Mouse (Mus musculus): ENCODE measurements around the gene Rsl1. TPM values are rescaled to one million over a fixed set of nuclear protein-coding genes. Genes with fewer than 3 reads are reported as not detected.

The Rsl1 gene
- polyA plus RNA-seq, 1 experiment from 2014 or later, result 4.5 TPM

GRCm38 (mm10) chr13:67214015-67214607 lies 41.1 kb downstream of the Rsl1 start:
- DNase-seq (ENCODE audit: low spot score), result peak; percentile 5
- H3K4me1 ChIP-seq (replicated peaks; ENCODE audit: control insufficient read depth, insufficient read depth, low read length), result no peaks in the 10 kb centered on the region
- no peak overlapping the region for H3K9ac ChIP-seq (ENCODE audit: low read depth, low read length)
- no peak overlapping the region for H3K27ac ChIP-seq (ENCODE audit: low read depth, low read length)
- no peak for ATAC-seq (ENCODE audit: low FRiP score)
- H3K4me2 ChIP-seq (replicated peaks; ENCODE audit: low read depth, low read length), result no peak overlapping the region
- no peaks in the 10 kb centered on the region for H3K27me3 ChIP-seq (ENCODE audit: control insufficient read depth, insufficient read depth, low read length)
- H3K36me3 ChIP-seq (ENCODE audit: control insufficient read depth, insufficient read depth, low read length), result no peaks in the 10 kb centered on the region
- H3K9me3 ChIP-seq (ENCODE audit: control insufficient read depth, low read length), result no peaks in the 10 kb centered on the region
- WGBS, result 62% methylated on average over 4 of the region's 4 CpGs
- H3K4me3 ChIP-seq (ENCODE audit: low read depth, low read length), result no peak overlapping the region

Other genes with a start within 250 kb of the Rsl1 start
- gene Zfp712, start 112.0 kb upstream of the Rsl1 start, polyA plus RNA-seq (2014; fragmentation: Nextera tagmentation; extraction: Ambion mirVana), result 5.8 TPM in 2 replicates
- 9.2 and 9.6 TPM in 2 replicates for gene Zfp708, start 75.2 kb upstream of the Rsl1 start, polyA plus RNA-seq (2014; fragmentation: Nextera tagmentation; extraction: Ambion mirVana)
- gene Gm28557, start 64.6 kb upstream of the Rsl1 start, polyA plus RNA-seq (2014; fragmentation: Nextera tagmentation; extraction: Ambion mirVana), result 1.9 and 3.3 TPM in 2 replicates
- 0.14 and 0.26 TPM in 2 replicates for gene Rslcan18, start 56.9 kb upstream of the Rsl1 start, polyA plus RNA-seq (2014; fragmentation: Nextera tagmentation; extraction: Ambion mirVana)
- 1.7 and 3.3 TPM in 2 replicates for gene Zfp759, start 51.5 kb upstream of the Rsl1 start, polyA plus RNA-seq (2014; fragmentation: Nextera tagmentation; extraction: Ambion mirVana)
- 0.86 and 1.2 TPM in 2 replicates for gene Zfp455, start 21.3 kb downstream of the Rsl1 start, polyA plus RNA-seq (2014; fragmentation: Nextera tagmentation; extraction: Ambion mirVana)
- gene Zfp458, start 105.3 kb downstream of the Rsl1 start, polyA plus RNA-seq (2014; fragmentation: Nextera tagmentation; extraction: Ambion mirVana), result 2.9 and 4.0 TPM in 2 replicates
- 0.43 and 0.56 TPM in 2 replicates for gene Zfp457, start 133.3 kb downstream of the Rsl1 start, polyA plus RNA-seq (2014; fragmentation: Nextera tagmentation; extraction: Ambion mirVana)
- gene Zfp595, start 159.4 kb downstream of the Rsl1 start, polyA plus RNA-seq (2014; fragmentation: Nextera tagmentation; extraction: Ambion mirVana), result 1.6 and 1.7 TPM in 2 replicates
- gene Gm28044, start 187.4 kb downstream of the Rsl1 start, polyA plus RNA-seq (2014; fragmentation: Nextera tagmentation; extraction: Ambion mirVana), result not detected in 2 replicates
- gene Zfp953, start 187.4 kb downstream of the Rsl1 start, polyA plus RNA-seq (2014; fragmentation: Nextera tagmentation; extraction: Ambion mirVana), result 0.75 and 1.2 TPM in 2 replicates
- 0.25 TPM in 1 of 2 replicates, not detected in the other for gene Gm28041, start 202.6 kb downstream of the Rsl1 start, polyA plus RNA-seq (2014; fragmentation: Nextera tagmentation; extraction: Ambion mirVana)
- 1.1 and 1.2 TPM in 2 replicates for gene Zfp456, start 202.6 kb downstream of the Rsl1 start, polyA plus RNA-seq (2014; fragmentation: Nextera tagmentation; extraction: Ambion mirVana)
- 3.2 and 4.3 TPM in 2 replicates for gene Zfp429, start 226.6 kb downstream of the Rsl1 start, polyA plus RNA-seq (2014; fragmentation: Nextera tagmentation; extraction: Ambion mirVana)
- gene Zfp459, start 248.2 kb downstream of the Rsl1 start, polyA plus RNA-seq (2014; fragmentation: Nextera tagmentation; extraction: Ambion mirVana), result 0.70 and 1.4 TPM in 2 replicates

Data from hindbrain, embryonic 11.5 days (tissue).